Mouse (Mus musculus) liver, embryonic 16.5 days (tissue): Measurements from ENCODE around the gene Cdk20. TPM values are rescaled to one million over a fixed set of nuclear protein-coding genes. Genes with fewer than 3 reads are reported as not detected.

Source experiments
- ATAC-seq: fragments of 200-750 bp; cut with Nextera tagmentation; 2 replicates; pipeline ENCODE4 v1.8.0; 2017; ENCODE audit warnings: low read depth, mild to moderate bottlenecking, moderate number of reproducible peaks, moderate library complexity
- H3K27ac ChIP-seq: fragments of 300-500 bp; sonication (generic); 2 replicates; pipeline ENCODE4 v1.5.1; 2014; ENCODE audit warnings: mild to moderate bottlenecking, low read length
- H3K27me3 ChIP-seq: fragments of 300-500 bp; sonication (generic); 2 replicates; pipeline ENCODE4 v1.6.1; 2014; ENCODE audit warnings: low read depth, low read length, mixed read lengths; ENCODE audit not compliant: control insufficient read depth, insufficient read depth
- H3K36me3 ChIP-seq: fragments of 300-500 bp; sonication (generic); 2 replicates; pipeline ENCODE4 v1.6.1; 2014; ENCODE audit warnings: mild to moderate bottlenecking; ENCODE audit not compliant: control insufficient read depth, insufficient read depth
- H3K4me1 ChIP-seq: fragments of 300-500 bp; sonication (generic); 2 replicates; pipeline ENCODE4 v1.6.1; 2014; ENCODE audit warnings: low read depth, low read length, mixed read lengths; ENCODE audit not compliant: control insufficient read depth
- H3K4me2 ChIP-seq: fragments of 300-500 bp; sonication (generic); 2 replicates; pipeline ENCODE4 v1.6.1; 2014; ENCODE audit warnings: low read depth, low read length, mixed read lengths
- H3K4me3 ChIP-seq: fragments of 300-500 bp; sonication (generic); 2 replicates; pipeline ENCODE4 v1.5.1; 2014; ENCODE audit warnings: low read depth, mild to moderate bottlenecking, low read length
- H3K9ac ChIP-seq: fragments of 300-500 bp; sonication (generic); 2 replicates; pipeline ENCODE4 v1.6.1; 2014; ENCODE audit warnings: low read depth, low read length
- H3K9me3 ChIP-seq: fragments of 300-500 bp; sonication (generic); replicated peaks from 2 replicates; pipeline ENCODE4 v1.6.1; 2016; ENCODE audit warnings: low read length; ENCODE audit not compliant: control insufficient read depth
- WGBS: fragments of 180-500 bp; shearing (Covaris S2); extraction: QIAGEN DNeasy Blood & Tissue Kit; methylation state at CpG from one replicate; pipeline ENCODE4 v1.1.7; 2014; ENCODE audit not compliant: insufficient replicate concordance; 5-methylcytosine and 5-hydroxymethylcytosine counted together
- polyA plus RNA-seq: library from polyadenylated mRNA; unstranded; fragments of >200 nt; fragmentation: Nextera tagmentation; extraction: Ambion mirVana; gene quantifications from 2 replicates; pipeline ENCODE4 v1.2.1, GENCODE M21; 2015

Gene Cdk20
- polyA plus RNA-seq, 1 experiment from 2014 or later, result 4.9 TPM

DNA sequence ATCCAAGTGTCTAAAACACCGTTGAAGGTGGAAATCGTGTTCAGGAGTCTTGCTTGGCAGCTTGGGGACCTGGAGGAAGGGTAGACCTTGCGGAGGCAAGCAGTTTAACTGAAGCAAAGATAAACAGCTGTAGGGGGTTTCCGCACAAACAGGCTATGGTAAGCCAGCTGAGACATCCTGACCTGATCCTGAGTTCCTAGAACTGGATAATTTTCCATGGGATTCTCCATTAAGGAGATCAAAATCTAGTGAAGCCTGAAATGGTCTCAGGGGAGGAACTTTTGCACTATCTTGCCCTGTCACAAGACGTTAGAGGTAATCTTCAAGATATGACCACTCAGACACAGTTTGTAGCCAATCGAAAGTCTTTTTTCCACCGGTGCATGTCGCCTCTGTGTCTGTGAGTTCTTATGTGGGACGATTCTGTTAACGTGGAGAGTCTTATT, 29.6 kb upstream of the Cdk20 start:
- Histone ChIP-seq H3K36me3 (no peaks in the 10 kb centered on the region), H3K4me1 (peaks cover 13% of the 10 kb centered on the region), H3K9me3 (no peaks in the 10 kb centered on the region), H3K9ac (0 out of 2 replicates have a peak overlapping the region, but pooled peaks have one; percentile 29), H3K27ac (peak overlapping the region; percentile 79), H3K4me3 (peak overlapping the region; percentile 10; the same call in 1 of the 2 replicates), H3K27me3 (no peaks in the 10 kb centered on the region), H3K4me2 (peak overlapping the region; percentile 35)
- ATAC-seq, result peak; percentile 28; the same call in 1 of the 2 replicates
- 27% methylated on average over 10 of the region's 10 CpGs for WGBS

DNA sequence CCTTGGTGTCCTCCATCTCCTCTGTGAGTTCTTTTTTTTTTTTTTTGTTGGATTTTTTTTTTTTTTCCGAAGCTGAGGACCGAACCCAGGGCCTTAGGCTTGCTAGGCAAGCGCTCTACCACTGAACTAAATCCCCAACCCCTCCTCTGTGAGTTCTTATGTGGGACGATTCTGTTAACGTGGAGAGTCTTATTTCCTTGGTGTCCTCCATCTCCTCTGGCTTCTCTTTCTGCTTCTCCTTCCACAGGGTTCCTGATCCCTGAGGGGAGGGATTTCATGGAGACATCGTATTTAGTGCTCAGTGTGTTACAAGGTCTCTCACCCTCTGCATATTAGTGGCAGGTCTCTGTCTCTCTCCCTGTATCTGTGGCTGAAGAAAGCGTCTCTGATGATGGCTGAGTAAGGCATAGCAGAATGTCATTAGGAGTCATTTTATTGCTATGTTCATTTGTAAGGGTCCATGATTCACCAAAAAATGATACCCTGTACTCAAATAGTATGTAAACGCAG, 29.1 kb upstream of the Cdk20 start:
- no peak overlapping the region for H3K27ac ChIP-seq
- 63% methylated on average over 8 of the region's 8 CpGs for WGBS
- H3K36me3 ChIP-seq, result no peaks in the 10 kb centered on the region
- H3K9me3 ChIP-seq, result no peaks in the 10 kb centered on the region
- H3K4me2 ChIP-seq, result peak overlapping the region; percentile 35
- no peaks in the 10 kb centered on the region for H3K27me3 ChIP-seq
- H3K4me1 ChIP-seq, result peaks cover 13% of the 10 kb centered on the region
- H3K9ac ChIP-seq, result no peak overlapping the region
- no peak overlapping the region for H3K4me3 ChIP-seq
- no peak for ATAC-seq

DNA sequence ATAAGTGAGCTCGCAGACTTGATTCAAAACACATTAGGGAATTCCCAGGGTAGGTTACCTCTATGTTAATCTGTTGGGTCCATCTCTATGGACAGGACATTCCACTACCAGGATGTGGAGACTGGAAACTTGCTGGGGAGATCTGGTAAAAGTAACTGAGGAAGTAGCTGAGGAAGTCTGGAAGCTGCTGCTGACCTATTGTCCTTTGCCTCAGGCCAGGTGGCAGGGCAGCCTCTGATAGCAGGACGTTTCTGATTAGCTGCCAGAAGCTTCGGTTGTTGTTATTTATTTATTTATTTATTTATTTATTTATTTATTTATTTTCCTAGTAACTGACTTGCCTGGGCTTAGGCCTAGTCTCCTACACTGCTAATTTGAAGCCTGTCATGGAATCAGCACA, 28.6 kb upstream of the Cdk20 start:
- Histone ChIP-seq H3K27ac (no peak overlapping the region), H3K36me3 (no peaks in the 10 kb centered on the region), H3K27me3 (no peaks in the 10 kb centered on the region), H3K9me3 (no peaks in the 10 kb centered on the region), H3K4me1 (peaks cover 13% of the 10 kb centered on the region), H3K4me2 (no peak overlapping the region), H3K9ac (no peak overlapping the region), H3K4me3 (no peak overlapping the region)
- no peak for ATAC-seq
- 35% methylated on average over 3 of the region's 3 CpGs for WGBS

- no peak overlapping the region for H3K27ac ChIP-seq
- ATAC-seq, result no peak
- peaks cover 22% of the 10 kb centered on the region for H3K4me1 ChIP-seq
- H3K9me3 ChIP-seq, result no peaks in the 10 kb centered on the region
- no peaks in the 10 kb centered on the region for H3K27me3 ChIP-seq
- H3K9ac ChIP-seq, result no peak overlapping the region
- H3K4me3 ChIP-seq, result no peak overlapping the region
- no peaks in the 10 kb centered on the region for H3K36me3 ChIP-seq
- WGBS, result 61% methylated on average over 6 of the region's 6 CpGs
- no peak overlapping the region for H3K4me2 ChIP-seq
These were observed 26.6 kb upstream of the Cdk20 start for GRCm38 (mm10) chr13:64405550-64405949.

GRCm38 (mm10) chr13:64407992-64408391, 24.1 kb upstream of the Cdk20 start:
- Histone ChIP-seq H3K9me3 (no peaks in the 10 kb centered on the region), H3K4me3 (no peak overlapping the region), H3K4me1 (peaks cover 27% of the 10 kb centered on the region), H3K27ac (no peak overlapping the region), H3K36me3 (no peaks in the 10 kb centered on the region), H3K27me3 (no peaks in the 10 kb centered on the region), H3K9ac (no peak overlapping the region), H3K4me2 (no peak overlapping the region)
- no peak for ATAC-seq
- WGBS, result 69% methylated on average over 5 of the region's 5 CpGs

GRCm38 (mm10) chr13:64410604-64411003, 21.5 kb upstream of the Cdk20 start:
- 16% methylated on average over 5 of the region's 5 CpGs for WGBS
- H3K9ac ChIP-seq, result no peak overlapping the region
- H3K9me3 ChIP-seq, result no peaks in the 10 kb centered on the region
- H3K4me1 ChIP-seq, result peaks cover 31% of the 10 kb centered on the region
- peak overlapping the region; percentile 23; the same call in 1 of the 2 replicates for H3K27ac ChIP-seq
- ATAC-seq, result peak; percentile 73
- no peaks in the 10 kb centered on the region for H3K36me3 ChIP-seq
- H3K4me2 ChIP-seq, result peak overlapping the region; percentile 22
- no peak overlapping the region for H3K4me3 ChIP-seq
- no peaks in the 10 kb centered on the region for H3K27me3 ChIP-seq

GRCm38 (mm10) chr13:64411282-64411681, 20.8 kb upstream of the Cdk20 start:
- ATAC-seq, result peak; percentile 87

GRCm38 (mm10) chr13:64412752-64413257, 19.3 kb upstream of the Cdk20 start:
- no peak overlapping the region for H3K9ac ChIP-seq
- peak; percentile 38; the same call in 1 of the 2 replicates for ATAC-seq
- H3K4me1 ChIP-seq, result peaks cover 31% of the 10 kb centered on the region
- no peaks in the 10 kb centered on the region for H3K36me3 ChIP-seq
- peak overlapping the region; percentile 54 for H3K27ac ChIP-seq
- no peak overlapping the region for H3K4me2 ChIP-seq
- WGBS, result 31% methylated on average over 2 of the region's 2 CpGs
- no peaks in the 10 kb centered on the region for H3K27me3 ChIP-seq
- no peak overlapping the region for H3K4me3 ChIP-seq
- H3K9me3 ChIP-seq, result no peaks in the 10 kb centered on the region

More at GRCm38 (mm10) chr13:64411282-64411681, 20.8 kb upstream of the Cdk20 start:
- H3K4me1 ChIP-seq, result peaks cover 31% of the 10 kb centered on the region
- H3K27me3 ChIP-seq, result no peaks in the 10 kb centered on the region
- no peaks in the 10 kb centered on the region for H3K9me3 ChIP-seq
- H3K36me3 ChIP-seq, result no peaks in the 10 kb centered on the region
- peak overlapping the region; percentile 22 for H3K4me2 ChIP-seq
- H3K9ac ChIP-seq, result no peak overlapping the region; the same call in 1 of the 2 replicates
- no peak overlapping the region for H3K4me3 ChIP-seq
- peak overlapping the region; percentile 79 for H3K27ac ChIP-seq
- 23% methylated on average over 2 of the region's 2 CpGs for WGBS

- H3K9ac ChIP-seq, result no peak overlapping the region
- peaks cover 22% of the 10 kb centered on the region for H3K4me1 ChIP-seq
- no peaks in the 10 kb centered on the region for H3K36me3 ChIP-seq
- H3K27ac ChIP-seq, result no peak overlapping the region
- H3K9me3 ChIP-seq, result no peaks in the 10 kb centered on the region
- no peak overlapping the region for H3K4me3 ChIP-seq
- 70% methylated on average over 2 of the region's 2 CpGs for WGBS
- H3K27me3 ChIP-seq, result no peaks in the 10 kb centered on the region
- H3K4me2 ChIP-seq, result no peak overlapping the region
- no peak for ATAC-seq
These were observed 16.5 kb upstream of the Cdk20 start for GRCm38 (mm10) chr13:64415659-64416058.
